Mouse (Mus musculus) neural tube, embryonic 13.5 days (tissue): ENCODE measurements around the gene Cacng6. TPM values are rescaled to one million over a fixed set of nuclear protein-coding genes. Genes with fewer than 3 reads are reported as not detected.

ENCODE experiments used
- ATAC-seq: fragments of 200-750 bp; cut with Nextera tagmentation; 2 replicates; pipeline ENCODE4 v1.8.0; 2017; ENCODE audit warnings: low read depth, mild to moderate bottlenecking, moderate TSS enrichment, moderate library complexity
- H3K27ac ChIP-seq: fragments of 300-500 bp; sonication (generic); replicated peaks from 2 replicates; pipeline ENCODE4 v1.5.1; 2015; ENCODE audit warnings: moderate library complexity, mild to moderate bottlenecking, inconsistent platforms
- H3K27me3 ChIP-seq: fragments of 300-500 bp; sonication (generic); 2 replicates; pipeline ENCODE4 v1.6.1; 2015; ENCODE audit warnings: mild to moderate bottlenecking, inconsistent platforms
- H3K36me3 ChIP-seq: fragments of 300-500 bp; sonication (generic); 2 replicates; pipeline ENCODE4 v1.6.1; 2015; ENCODE audit warnings: mild to moderate bottlenecking, inconsistent platforms
- H3K4me1 ChIP-seq: fragments of 300-500 bp; sonication (generic); replicated peaks from 2 replicates; pipeline ENCODE4 v1.6.1; 2015; ENCODE audit warnings: inconsistent platforms
- H3K4me2 ChIP-seq: fragments of 300-500 bp; sonication (generic); 2 replicates; pipeline ENCODE4 v1.6.1; 2015; ENCODE audit warnings: inconsistent platforms, mild to moderate bottlenecking, moderate library complexity
- H3K4me3 ChIP-seq: fragments of 300-500 bp; sonication (generic); 2 replicates; pipeline ENCODE4 v1.5.1; 2015; ENCODE audit warnings: mild to moderate bottlenecking, inconsistent platforms
- H3K9ac ChIP-seq: fragments of 300-500 bp; sonication (generic); 2 replicates; pipeline ENCODE4 v1.6.1; 2015; ENCODE audit warnings: moderate library complexity, mild to moderate bottlenecking, inconsistent platforms
- H3K9me3 ChIP-seq: fragments of 300-500 bp; sonication (generic); 2 replicates; pipeline ENCODE4 v1.6.1; 2016; ENCODE audit warnings: inconsistent platforms
- WGBS: fragments of 180-500 bp; shearing (Covaris S2); methylation state at CpG from one replicate; pipeline ENCODE4 v1.1.7; 2015; 5-methylcytosine and 5-hydroxymethylcytosine counted together
- polyA plus RNA-seq: library from polyadenylated mRNA; unstranded; fragments of >200 nt; fragmentation: Nextera tagmentation; extraction: Ambion mirVana; gene quantifications from 2 replicates; pipeline ENCODE4 v1.2.1, GENCODE M21; 2015

The Cacng6 gene
- polyA plus RNA-seq, 1 experiment from 2014 or later = 0.10 TPM

- no peak overlapping the region for H3K27ac ChIP-seq
- ATAC-seq = peak; percentile 86
- 17% methylated on average over 15 of the region's 15 CpGs for WGBS
- H3K36me3 ChIP-seq = no peaks in the 10 kb centered on the region
- no peaks in the 10 kb centered on the region for H3K4me1 ChIP-seq
- H3K9me3 ChIP-seq = no peaks in the 10 kb centered on the region
- H3K4me3 ChIP-seq = no peak overlapping the region
- peaks cover 6% of the 10 kb centered on the region; the same call in 1 of the 2 replicates for H3K27me3 ChIP-seq
- H3K4me2 ChIP-seq = no peak overlapping the region
- H3K9ac ChIP-seq = no peak overlapping the region
Measured at GRCm38 (mm10) chr7:3448737-3449454, 24.9 kb downstream of the Cacng6 start.

GRCm38 (mm10) chr7:3450671-3451070 lies 26.7 kb downstream of the Cacng6 start:
- H3K4me1 ChIP-seq = no peaks in the 10 kb centered on the region
- no peak for ATAC-seq
- no peak overlapping the region for H3K27ac ChIP-seq
- no peaks in the 10 kb centered on the region for H3K36me3 ChIP-seq
- 71% methylated on average over 5 of the region's 5 CpGs for WGBS
- H3K9ac ChIP-seq = no peak overlapping the region
- no peaks in the 10 kb centered on the region for H3K9me3 ChIP-seq
- no peak overlapping the region for H3K4me3 ChIP-seq
- H3K4me2 ChIP-seq = no peak overlapping the region
- peaks cover 6% of the 10 kb centered on the region; the same call in 1 of the 2 replicates for H3K27me3 ChIP-seq

- Histone ChIP-seq H3K9ac (no peak overlapping the region), H3K4me2 (no peak overlapping the region), H3K9me3 (no peaks in the 10 kb centered on the region), H3K27ac (no peak overlapping the region), H3K27me3 (peaks cover 6% of the 10 kb centered on the region; the same call in 1 of the 2 replicates), H3K4me3 (no peak overlapping the region), H3K4me1 (no peaks in the 10 kb centered on the region), H3K36me3 (no peaks in the 10 kb centered on the region)
- WGBS = 37% methylated on average over 6 of the region's 6 CpGs
- ATAC-seq = no peak
Measured at GRCm38 (mm10) chr7:3451161-3451560, 27.2 kb downstream of the Cacng6 start.

GRCm38 (mm10) chr7:3452821-3453485 lies 29.0 kb downstream of the Cacng6 start:
- 57% methylated on average over 12 of the region's 12 CpGs for whole genome bisulfite sequencing
- Histone ChIP-seq H3K4me1 (no peaks in the 10 kb centered on the region), H3K9ac (no peak overlapping the region), H3K36me3 (no peaks in the 10 kb centered on the region), H3K4me3 (no peak overlapping the region), H3K4me2 (no peak overlapping the region), H3K27me3 (peaks cover 6% of the 10 kb centered on the region; the same call in 1 of the 2 replicates), H3K27ac (no peak overlapping the region), H3K9me3 (no peaks in the 10 kb centered on the region)
- ATAC-seq = no peak

- H3K4me1 ChIP-seq = no peaks in the 10 kb centered on the region
Measured at GRCm38 (mm10) chr7:3453486-3454183, 29.6 kb downstream of the Cacng6 start.

GRCm38 (mm10) chr7:3457111-3457840 lies 33.3 kb downstream of the Cacng6 start:
- Histone ChIP-seq H3K9me3 (no peaks in the 10 kb centered on the region), H3K36me3 (no peaks in the 10 kb centered on the region), H3K27me3 (no peaks in the 10 kb centered on the region), H3K27ac (no peak overlapping the region), H3K4me1 (no peaks in the 10 kb centered on the region), H3K9ac (no peak overlapping the region), H3K4me2 (no peak overlapping the region), H3K4me3 (no peak overlapping the region)
- ATAC-seq = no peak
- 94% methylated on average over 10 of the region's 10 CpGs for WGBS

More at GRCm38 (mm10) chr7:3453486-3454183, 29.6 kb downstream of the Cacng6 start:
- Histone ChIP-seq H3K27ac (no peak overlapping the region), H3K36me3 (no peaks in the 10 kb centered on the region), H3K9ac (no peak overlapping the region), H3K4me3 (no peak overlapping the region), H3K27me3 (peaks cover 6% of the 10 kb centered on the region; the same call in 1 of the 2 replicates), H3K9me3 (no peaks in the 10 kb centered on the region), H3K4me2 (no peak overlapping the region)
- no peak for ATAC-seq
- WGBS = 56% methylated on average over 11 of the region's 11 CpGs

GRCm38 (mm10) chr7:3457841-3458217 lies 33.8 kb downstream of the Cacng6 start:
- no peak for ATAC-seq
- no peaks in the 10 kb centered on the region for H3K27me3 ChIP-seq
- no peaks in the 10 kb centered on the region for H3K4me1 ChIP-seq
- H3K9me3 ChIP-seq = no peaks in the 10 kb centered on the region
- H3K9ac ChIP-seq = no peak overlapping the region
- H3K36me3 ChIP-seq = no peaks in the 10 kb centered on the region
- WGBS = 78% methylated on average over 9 of the region's 9 CpGs
- no peak overlapping the region for H3K4me3 ChIP-seq
- no peak overlapping the region for H3K27ac ChIP-seq
- H3K4me2 ChIP-seq = no peak overlapping the region

- 85% methylated on average over 8 of the region's 8 CpGs for WGBS
- H3K4me1 ChIP-seq = no peaks in the 10 kb centered on the region
- no peaks in the 10 kb centered on the region for H3K36me3 ChIP-seq
- H3K27me3 ChIP-seq = no peaks in the 10 kb centered on the region
- no peak overlapping the region for H3K4me3 ChIP-seq
- no peak for ATAC-seq
- no peak overlapping the region for H3K9ac ChIP-seq
- no peak overlapping the region for H3K27ac ChIP-seq
- H3K4me2 ChIP-seq = no peak overlapping the region
- H3K9me3 ChIP-seq = no peaks in the 10 kb centered on the region
Measured at GRCm38 (mm10) chr7:3460261-3460660, 36.3 kb downstream of the Cacng6 start.

- H3K9me3 ChIP-seq = no peaks in the 10 kb centered on the region
- H3K9ac ChIP-seq = no peak overlapping the region
- no peak overlapping the region for H3K4me3 ChIP-seq
- no peak overlapping the region for H3K4me2 ChIP-seq
- H3K27ac ChIP-seq = no peak overlapping the region
- H3K4me1 ChIP-seq = no peaks in the 10 kb centered on the region
- H3K36me3 ChIP-seq = no peaks in the 10 kb centered on the region
- 80% methylated on average over 4 of the region's 4 CpGs for WGBS
- no peaks in the 10 kb centered on the region for H3K27me3 ChIP-seq
- ATAC-seq = no peak
Measured at GRCm38 (mm10) chr7:3463306-3463705, 39.3 kb downstream of the Cacng6 start.

- Histone ChIP-seq H3K36me3 (no peaks in the 10 kb centered on the region), H3K9me3 (no peaks in the 10 kb centered on the region), H3K27ac (no peak overlapping the region), H3K4me2 (no peak overlapping the region), H3K4me1 (no peaks in the 10 kb centered on the region), H3K4me3 (no peak overlapping the region), H3K9ac (no peak overlapping the region), H3K27me3 (no peaks in the 10 kb centered on the region)
- 84% methylated on average over 2 of the region's 2 CpGs for WGBS
- no peak for ATAC-seq
Measured at GRCm38 (mm10) chr7:3468614-3469013, 44.6 kb downstream of the Cacng6 start.

- no peak for ATAC-seq
- no peaks in the 10 kb centered on the region for H3K27me3 ChIP-seq
- H3K36me3 ChIP-seq = no peaks in the 10 kb centered on the region
- no peak overlapping the region for H3K4me2 ChIP-seq
- H3K9me3 ChIP-seq = no peaks in the 10 kb centered on the region
- WGBS = 80% methylated on average over 3 of the region's 3 CpGs
- H3K27ac ChIP-seq = no peak overlapping the region
- H3K4me1 ChIP-seq = peaks cover 6% of the 10 kb centered on the region; the same call in 1 of the 2 replicates
- H3K9ac ChIP-seq = no peak overlapping the region
- H3K4me3 ChIP-seq = no peak overlapping the region
Measured at GRCm38 (mm10) chr7:3472774-3473173, 48.8 kb downstream of the Cacng6 start.
